Comparison of ENCODE assay signal across 9 mouse cellular contexts in genomic region chr8:105142395-105142794, GRCm38 (mm10). TPM values are rescaled to one million over a fixed set of nuclear protein-coding genes. Genes with fewer than 3 reads are reported as not detected.
A peak's percentile ranks its signal among the peaks of the same experiment; 100 is the strongest.
DNase-seq lines count a peak whose midpoint lies in the region; ATAC-seq and TF ChIP-seq lines count a peak whose summit lies in the region.
"Had no signal": no experiment of that assay in that cellular context is flagged by ENCODE, and none has a peak within 500 bp of the region (broad histone marks: within the 10 kb centered on the region; RNA-seq: fewer than 3 reads in every experiment).

No protein-coding gene starts in this region.

- no peaks in the 10 kb centered on the region for H3K36me3 ChIP-seq in kidney, embryonic 16.5 days (ENCODE audit: insufficient read depth, low read length)
- H3K36me3 ChIP-seq in hindbrain, embryonic 16.5 days (ENCODE audit: control insufficient read depth, insufficient read depth, low read length), result no peaks in the 10 kb centered on the region

- ATAC-seq in CD4-positive, CD25-positive, alpha-beta regulatory T cell, adult 4 months, result no peak
- no peak for ATAC-seq in kidney, embryonic 16.5 days (ENCODE audit: low FRiP score, low TSS enrichment)
- no peak for ATAC-seq in hindbrain, embryonic 16.5 days
- ATAC-seq in megakaryocyte progenitor cell, adult 5-6 weeks (replicated peaks; ENCODE audit: poor library complexity), result peak; percentile 71; the same call in 1 of the 2 replicates

- no peak overlapping the region for H3K9ac ChIP-seq in kidney, embryonic 16.5 days (replicated peaks; ENCODE audit: low read length)
- no peak overlapping the region for H3K9ac ChIP-seq in hindbrain, embryonic 16.5 days (ENCODE audit: low read depth, low read length)

- no peak for TF ChIP-seq CTCF in layer of hippocampus, adult 2 months (conservative IDR thresholded peaks at IDR 0.05)

- H3K27ac ChIP-seq in kidney, embryonic 16.5 days (ENCODE audit: low read length), result no peak overlapping the region
- H3K27ac ChIP-seq in hindbrain, embryonic 16.5 days (ENCODE audit: low read depth, low read length), result no peak overlapping the region
- no peak overlapping the region for H3K27ac ChIP-seq in layer of hippocampus, adult 2 months

- no peaks in the 10 kb centered on the region for H3K9me3 ChIP-seq in kidney, embryonic 16.5 days (ENCODE audit: low read length)
- no peaks in the 10 kb centered on the region for H3K9me3 ChIP-seq in hindbrain, embryonic 16.5 days (ENCODE audit: control insufficient read depth, low read length)

- H3K4me1 ChIP-seq in kidney, embryonic 16.5 days (ENCODE audit: insufficient read depth, low read length), result no peaks in the 10 kb centered on the region
- no peaks in the 10 kb centered on the region for H3K4me1 ChIP-seq in hindbrain, embryonic 16.5 days (ENCODE audit: control insufficient read depth, insufficient read depth, low read depth, low read length)

- peak; percentile 45 for DNase-seq in CD4-positive, CD25-positive, alpha-beta regulatory T cell, adult 2 months (ENCODE audit: low read depth, low spot score)
- no peak for DNase-seq in kidney, adult 9 months
- DNase-seq in left cerebral cortex, adult 18-20 months (ENCODE audit: low spot score in 2 of 2), result no peak
- DNase-seq in layer of hippocampus, adult 2 months (ENCODE audit: low spot score in 2 of 2), result no peak
- DNase-seq: gastrocnemius, postnatal 25 days had no signal

- peak overlapping the region; percentile 2; the same call in 1 of the 2 replicates for H3K4me3 ChIP-seq in kidney, embryonic 16.5 days (ENCODE audit: low read length)
- H3K4me3 ChIP-seq in hindbrain, embryonic 16.5 days (ENCODE audit: low read length), result no peak overlapping the region
- no peak overlapping the region for H3K4me3 ChIP-seq in layer of hippocampus, adult 2 months

- H3K4me2 ChIP-seq in kidney, embryonic 16.5 days (replicated peaks; ENCODE audit: low read depth, low read length), result 0 out of 2 replicates have a peak overlapping the region, but pooled peaks have one; percentile 20
- H3K4me2 ChIP-seq in hindbrain, embryonic 16.5 days (ENCODE audit: low read length), result peak overlapping the region; percentile 25; the same call in 1 of the 2 replicates

- no peaks in the 10 kb centered on the region for H3K27me3 ChIP-seq in kidney, embryonic 16.5 days (ENCODE audit: insufficient read depth, low read length)
- H3K27me3 ChIP-seq in hindbrain, embryonic 16.5 days (replicated peaks; ENCODE audit: control insufficient read depth, insufficient read depth, low read length), result no peaks in the 10 kb centered on the region; the same call in 1 of the 2 replicates

- WGBS in kidney, embryonic 16.5 days, result 39% methylated on average over 19 of the region's 19 CpGs
- WGBS in hindbrain, embryonic 16.5 days, result 38% methylated on average over 19 of the region's 19 CpGs

RNA-seq across cellular contexts. Expression of gene Ces4a, which starts 10.8 kb away (rescaled TPM):
- under 1 TPM in 1 of 2 experiments, not detected in 1; 0.13 TPM for polyA plus RNA-seq in CD4-positive, CD25-positive, alpha-beta regulatory T cell, adult 4 months (2017; shearing (Covaris generic))
- polyA plus RNA-seq in kidney, embryonic 16.5 days (2015; fragmentation: Nextera tagmentation; extraction: Ambion mirVana), result not detected in 2 replicates
- not detected in 2 replicates for polyA plus RNA-seq in hindbrain, embryonic 16.5 days (2015; fragmentation: Nextera tagmentation; extraction: Ambion mirVana)
- not detected in 2 replicates for total RNA-seq in megakaryocyte progenitor cell, adult 5-6 weeks (2015)
- not detected in 2 replicates for total RNA-seq in megakaryocyte progenitor cell, adult 5-6 weeks (2017)
- not detected for total RNA-seq in left cerebral cortex, adult 18-20 months (2021)
- total RNA-seq in layer of hippocampus, adult 2 months (2021), result not detected
- total RNA-seq: gastrocnemius, postnatal 25 days had no signal

RNA-seq across cellular contexts. Expression of gene Cbfb, which starts 28.1 kb away (rescaled TPM):
- polyA plus RNA-seq in CD4-positive, CD25-positive, alpha-beta regulatory T cell, adult 4 months (2017; shearing (Covaris generic)), result 10 to 100 TPM; 26.7 to 40.6 TPM
- polyA plus RNA-seq in kidney, embryonic 16.5 days (2015; fragmentation: Nextera tagmentation; extraction: Ambion mirVana), result 59.9 and 63.5 TPM in 2 replicates
- 28.6 and 29.0 TPM in 2 replicates for polyA plus RNA-seq in hindbrain, embryonic 16.5 days (2015; fragmentation: Nextera tagmentation; extraction: Ambion mirVana)
- total RNA-seq in megakaryocyte progenitor cell, adult 5-6 weeks (2015), result 146 and 152 TPM in 2 replicates
- 157 and 178 TPM in 2 replicates for total RNA-seq in megakaryocyte progenitor cell, adult 5-6 weeks (2017)
- total RNA-seq in left cerebral cortex, adult 18-20 months (2021), result 10 to 100 TPM; 19.4 to 24.7 TPM
- 10 to 100 TPM; 20.0 to 20.4 TPM for total RNA-seq in layer of hippocampus, adult 2 months (2021)

RNA-seq across cellular contexts. Expression of gene Ces3b, which starts 58.8 kb away (rescaled TPM):
- polyA plus RNA-seq in CD4-positive, CD25-positive, alpha-beta regulatory T cell, adult 4 months (2017; shearing (Covaris generic)), result not detected
- polyA plus RNA-seq in kidney, embryonic 16.5 days (2015; fragmentation: Nextera tagmentation; extraction: Ambion mirVana), result not detected in 2 replicates
- not detected in 2 replicates for polyA plus RNA-seq in hindbrain, embryonic 16.5 days (2015; fragmentation: Nextera tagmentation; extraction: Ambion mirVana)
- total RNA-seq in megakaryocyte progenitor cell, adult 5-6 weeks (2015), result not detected in 2 replicates
- not detected in 2 replicates for total RNA-seq in megakaryocyte progenitor cell, adult 5-6 weeks (2017)
- not detected for total RNA-seq in left cerebral cortex, adult 18-20 months (2021)
- total RNA-seq in layer of hippocampus, adult 2 months (2021), result not detected
- total RNA-seq: gastrocnemius, postnatal 25 days had no signal

Comparison
In these comparisons a context has a peak if more than half of its experiments do, and no peak if none do; other contexts are left out.
1. RNA of gene Cbfb, which starts 28.1 kb away (total RNA-seq): 146 to 178 TPM in megakaryocyte progenitor cell, adult 5-6 weeks; 19.4 to 24.7 TPM in left cerebral cortex, adult 18-20 months and 20.0 to 20.4 TPM in layer of hippocampus, adult 2 months; every median in the first group is over 4 times any median in the second.